Mouse (Mus musculus) ovary, postnatal 10 days (tissue): ENCODE data around the gene Pclo.
"Not testable (repeated sequence)": the region's sequence is repeated elsewhere in the genome, so short reads cannot be mapped to it uniquely, and the experiment has no call there.

Source experiments
- DNase-seq: peaks from one replicate; pipeline ENCODE4 v3.0.0; 2022; ENCODE audit warnings: low spot score

Pclo gene

GRCm38 (mm10) chr5:14514631-14515523 is at the start of gene Pclo:
Gene Pclo (plus strand): TSS chr5:14514918.
- peak; percentile 60 for DNase-seq

GRCm38 (mm10) chr5:14494431-14494830 is 20.3 kb upstream of the Pclo start:
- DNase-seq: not testable (repeated sequence)

DNA sequence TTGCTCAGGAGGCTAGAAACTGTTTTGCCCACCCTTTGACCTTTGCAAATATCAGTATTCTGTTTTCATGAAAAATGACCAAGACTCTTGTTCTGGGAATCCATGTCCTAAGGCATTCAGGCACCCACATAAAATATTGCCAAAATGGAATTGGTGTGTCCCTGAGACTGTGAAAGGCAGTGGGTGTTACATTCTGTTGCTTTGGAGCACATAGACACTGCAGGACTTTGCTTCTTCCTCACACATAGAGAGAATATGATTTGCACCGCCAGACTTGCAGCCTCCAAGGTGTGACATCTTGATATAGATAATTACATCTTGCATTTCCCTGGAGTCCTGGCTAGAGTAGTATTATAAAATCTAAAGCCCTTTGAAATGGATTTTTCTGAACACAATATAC is 6.2 kb upstream of the Pclo start:
- no peak for DNase-seq

- DNase-seq: no peak
Observed at GRCm38 (mm10) chr5:14509621-14510020, 5.1 kb upstream of the Pclo start.

DNA sequence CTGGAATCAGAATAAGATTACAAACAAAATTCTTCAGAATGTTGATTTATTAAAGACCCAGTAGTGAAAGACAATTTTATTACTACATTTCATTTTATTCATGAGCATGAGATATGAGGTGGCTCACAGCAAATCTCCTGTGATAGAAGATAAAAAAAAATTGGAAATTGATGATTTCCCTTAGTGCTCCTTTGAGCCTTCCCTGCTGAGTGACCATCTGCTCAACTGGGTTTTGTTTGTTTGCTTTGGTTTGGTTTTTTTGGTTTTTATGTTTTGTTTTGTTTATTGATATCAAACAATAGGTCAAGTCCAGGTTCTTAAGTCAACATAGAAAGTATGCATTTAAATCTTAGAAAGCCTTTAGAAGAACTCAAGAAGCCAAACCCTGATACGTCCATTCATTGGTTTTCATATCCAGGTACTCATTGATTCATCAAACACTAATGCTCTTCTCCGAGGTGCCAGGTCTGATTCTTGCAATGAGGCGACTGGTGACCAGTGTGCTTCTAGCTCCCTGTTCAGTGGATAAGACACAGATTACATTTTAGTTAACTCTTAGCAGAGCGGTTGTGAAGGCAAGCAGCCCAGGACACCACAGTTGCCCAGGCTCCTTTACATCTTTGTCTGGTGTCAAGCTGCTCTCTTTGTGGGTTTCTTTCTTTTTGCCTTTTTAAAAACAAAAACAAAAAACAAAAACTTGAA is 3.6 kb downstream of the Pclo start:
- no peak for DNase-seq

- no peak for DNase-seq
Observed at GRCm38 (mm10) chr5:14522006-14522405, 7.3 kb downstream of the Pclo start.

DNA sequence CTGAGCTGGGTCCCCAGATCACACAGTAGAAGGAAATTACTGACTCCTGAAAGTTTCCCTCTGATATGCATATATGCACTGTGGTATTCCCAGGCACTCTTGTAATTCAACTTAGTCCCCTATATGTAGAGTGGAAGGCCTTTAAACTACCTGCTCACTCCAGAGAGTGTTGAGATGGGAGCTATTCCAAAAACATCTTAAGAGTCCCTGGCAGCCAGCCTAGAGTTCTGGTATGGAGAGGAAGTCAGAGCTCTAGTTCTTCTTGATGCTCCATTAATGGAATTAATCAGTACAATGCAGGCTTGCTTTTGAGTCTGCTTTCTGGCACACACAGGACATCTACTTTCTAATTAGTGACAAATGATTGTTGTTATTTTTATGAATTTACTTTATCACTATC is 11.3 kb downstream of the Pclo start:
- DNase-seq: no peak

- no peak for DNase-seq
Observed at GRCm38 (mm10) chr5:14527796-14528195, 13.1 kb downstream of the Pclo start.

DNA sequence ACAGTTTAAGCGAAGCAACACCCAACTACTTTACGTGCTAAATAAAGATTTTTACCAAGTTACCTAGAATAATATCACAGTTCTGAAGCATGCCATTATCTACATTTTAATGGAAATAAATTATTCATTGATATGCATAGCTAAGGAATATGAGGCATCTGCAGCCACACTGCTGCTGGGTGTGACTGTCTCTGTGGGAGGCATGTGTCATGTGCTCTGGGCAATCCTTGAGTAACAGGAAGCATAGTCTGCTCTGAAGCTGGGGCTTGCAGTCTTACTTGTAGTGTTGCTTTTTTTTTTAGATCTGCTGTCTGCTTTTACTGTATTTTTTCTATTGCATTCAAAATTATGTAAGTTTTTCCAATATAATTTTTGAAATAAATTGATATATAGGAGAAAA is 17.2 kb downstream of the Pclo start:
- DNase-seq: no peak

DNA sequence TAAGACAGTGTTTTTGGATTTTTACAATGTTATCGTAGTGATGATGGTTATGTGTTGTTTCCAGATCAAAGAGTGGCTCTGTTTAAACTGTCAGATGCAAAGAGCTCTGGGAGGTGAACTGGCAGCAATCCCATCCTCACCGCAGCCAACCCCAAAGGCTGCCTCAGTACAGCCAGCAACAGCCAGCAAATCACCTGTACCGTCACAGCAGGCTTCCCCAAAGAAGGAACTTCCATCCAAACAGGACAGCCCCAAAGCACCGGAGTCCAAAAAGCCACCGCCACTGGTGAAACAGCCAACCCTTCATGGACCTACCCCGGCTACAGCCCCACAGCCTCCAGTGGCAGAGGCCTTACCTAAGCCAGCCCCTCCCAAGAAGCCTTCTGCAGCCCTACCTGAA is 24.6 kb downstream of the Pclo start:
- DNase-seq: no peak

DNA sequence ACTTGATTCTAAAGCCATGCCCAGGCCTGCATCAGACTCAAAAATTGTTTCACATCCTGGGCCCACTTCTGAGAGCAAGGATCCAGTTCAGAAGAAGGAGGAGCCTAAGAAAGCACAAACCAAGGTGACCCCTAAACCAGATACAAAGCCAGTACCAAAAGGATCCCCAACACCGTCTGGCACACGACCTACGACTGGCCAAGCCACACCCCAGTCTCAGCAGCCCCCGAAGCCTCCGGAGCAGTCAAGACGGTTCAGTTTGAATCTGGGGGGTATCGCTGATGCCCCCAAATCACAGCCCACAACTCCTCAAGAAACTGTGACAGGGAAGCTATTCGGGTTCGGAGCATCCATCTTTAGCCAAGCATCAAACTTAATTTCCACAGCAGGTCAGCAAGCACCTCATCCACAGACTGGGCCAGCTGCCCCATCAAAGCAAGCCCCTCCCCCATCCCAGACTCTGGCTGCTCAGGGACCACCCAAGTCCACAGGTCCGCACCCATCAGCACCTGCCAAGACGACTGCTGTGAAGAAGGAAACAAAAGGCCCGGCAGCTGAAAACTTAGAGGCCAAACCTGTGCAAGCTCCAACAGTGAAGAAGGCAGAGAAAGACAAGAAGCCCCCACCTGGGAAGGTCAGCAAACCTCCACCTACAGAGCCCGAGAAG is 25.4 kb downstream of the Pclo start:
- DNase-seq: no peak

DNA sequence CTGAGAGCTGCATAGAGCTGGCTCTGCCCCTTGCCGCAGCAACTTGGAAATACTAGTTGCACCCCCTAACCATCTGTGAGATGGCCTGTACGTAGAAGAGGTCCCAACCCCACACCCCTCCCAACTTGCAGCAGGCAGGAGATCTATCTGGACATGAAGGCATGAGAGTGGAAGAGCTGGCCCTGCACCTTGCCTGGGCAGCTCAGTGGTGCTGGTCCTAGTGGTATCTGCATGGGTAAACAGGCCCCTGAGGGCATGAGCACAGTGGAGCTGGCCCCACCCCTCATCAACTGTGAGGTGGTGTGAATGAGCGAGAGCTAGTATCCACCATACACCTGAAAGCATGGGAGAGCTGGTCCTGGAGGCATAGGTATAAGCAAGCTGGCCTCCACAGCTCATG is 60.9 kb downstream of the Pclo start:
- DNase-seq: no peak

DNA sequence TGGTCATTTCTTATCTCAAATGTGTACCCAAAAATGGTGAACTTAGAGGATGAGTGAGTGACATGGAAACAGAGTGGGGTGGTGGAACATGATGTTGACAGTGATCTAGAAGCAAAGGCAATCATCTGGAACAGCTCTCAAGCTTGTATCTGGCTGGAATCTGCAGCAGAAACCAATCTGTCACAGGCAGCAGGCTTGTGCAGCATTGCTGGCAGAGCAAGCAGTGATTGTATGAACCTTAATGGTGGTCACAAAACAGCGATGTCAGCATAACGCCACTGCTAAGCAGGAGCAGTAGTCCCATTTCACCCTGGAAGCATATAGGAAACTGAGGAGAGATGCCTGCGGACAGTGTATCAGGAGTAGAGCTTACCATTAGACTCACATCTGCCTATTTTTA is 76.8 kb downstream of the Pclo start:
- no peak for DNase-seq

- no peak for DNase-seq
Observed at GRCm38 (mm10) chr5:14595426-14596013, 80.8 kb downstream of the Pclo start.

GRCm38 (mm10) chr5:14608318-14608717 is 93.6 kb downstream of the Pclo start:
- no peak for DNase-seq

DNA sequence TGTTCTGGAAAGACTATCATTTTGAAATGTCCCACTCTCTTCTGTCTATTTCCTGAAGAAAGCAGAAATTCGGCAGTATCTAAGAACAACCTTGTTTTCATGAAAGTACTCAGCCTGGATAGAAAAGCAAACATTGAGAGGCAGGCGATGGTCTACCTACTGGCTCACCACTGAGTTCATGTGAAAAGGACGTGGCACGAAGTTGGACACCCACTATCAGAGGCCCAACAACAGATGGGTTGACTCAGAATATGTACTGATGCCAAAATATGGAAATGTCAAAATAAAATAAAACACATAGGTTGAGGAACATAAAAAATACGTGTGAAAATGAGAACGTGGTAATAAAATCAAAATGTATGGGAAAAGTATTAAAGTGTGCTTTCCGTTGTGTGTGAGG is 106.4 kb downstream of the Pclo start:
- DNase-seq: no peak

GRCm38 (mm10) chr5:14623360-14623759 is 108.6 kb downstream of the Pclo start:
- DNase-seq: no peak

DNA sequence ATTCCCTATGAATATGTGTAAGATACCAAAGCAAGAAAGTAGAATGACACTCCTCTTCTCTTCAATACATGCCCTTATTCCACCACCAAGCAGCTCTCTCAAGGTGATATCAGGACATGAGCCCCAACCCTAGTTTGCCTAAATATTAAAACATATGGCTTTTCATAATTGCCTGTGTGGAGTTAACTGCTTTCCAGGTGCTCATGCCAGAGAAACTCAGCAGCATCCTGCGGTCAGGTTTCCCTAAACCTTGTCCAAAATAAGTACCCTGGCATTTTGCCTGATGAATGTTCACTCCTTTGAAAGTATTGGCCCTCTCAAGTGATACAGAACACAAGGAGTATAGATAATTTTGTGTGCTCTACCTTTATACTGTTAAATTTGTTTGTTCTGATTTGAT is 126.5 kb downstream of the Pclo start:
- no peak for DNase-seq

- no peak for DNase-seq
Observed at GRCm38 (mm10) chr5:14645856-14646255, 131.1 kb downstream of the Pclo start.

DNA sequence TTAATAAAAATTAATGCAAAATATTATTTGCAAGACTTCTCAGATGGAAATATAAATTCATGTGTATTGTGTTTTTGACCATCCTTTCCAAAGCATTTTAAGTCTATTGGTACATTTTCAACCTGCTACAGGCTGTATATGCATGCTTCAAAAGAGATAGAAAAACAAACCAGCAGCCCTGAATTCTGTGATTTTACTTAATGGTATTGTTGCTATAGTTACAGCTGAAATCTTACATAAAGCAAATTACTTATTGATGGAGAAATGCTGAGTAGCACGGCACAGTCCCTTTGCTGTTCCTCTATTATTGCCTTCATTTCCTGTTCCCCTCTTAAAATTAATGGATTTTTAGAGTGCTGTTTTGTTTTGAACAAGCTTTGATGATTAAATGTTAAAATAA is 145.9 kb downstream of the Pclo start:
- DNase-seq: no peak

DNA sequence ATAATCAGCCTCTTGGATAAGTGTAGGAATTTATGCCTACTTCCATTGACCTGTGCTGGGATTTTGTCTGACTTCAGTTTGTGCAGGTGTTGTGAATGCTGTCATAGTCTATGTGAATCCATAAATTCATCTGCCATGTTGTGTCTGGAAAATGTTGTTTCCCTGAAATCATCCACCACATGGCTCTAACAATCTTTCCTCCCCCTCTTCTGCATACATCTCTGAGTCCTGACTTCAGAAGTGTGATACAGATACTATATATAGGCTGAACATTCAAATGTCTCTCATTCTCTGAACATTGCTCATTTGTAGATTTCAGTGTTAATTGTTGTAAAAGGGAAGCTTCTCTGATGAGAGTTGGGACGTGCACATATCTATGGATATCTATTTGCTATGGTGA is 147.5 kb downstream of the Pclo start:
- no peak for DNase-seq

- no peak for DNase-seq
Observed at GRCm38 (mm10) chr5:14662603-14663002, 147.9 kb downstream of the Pclo start.

DNA sequence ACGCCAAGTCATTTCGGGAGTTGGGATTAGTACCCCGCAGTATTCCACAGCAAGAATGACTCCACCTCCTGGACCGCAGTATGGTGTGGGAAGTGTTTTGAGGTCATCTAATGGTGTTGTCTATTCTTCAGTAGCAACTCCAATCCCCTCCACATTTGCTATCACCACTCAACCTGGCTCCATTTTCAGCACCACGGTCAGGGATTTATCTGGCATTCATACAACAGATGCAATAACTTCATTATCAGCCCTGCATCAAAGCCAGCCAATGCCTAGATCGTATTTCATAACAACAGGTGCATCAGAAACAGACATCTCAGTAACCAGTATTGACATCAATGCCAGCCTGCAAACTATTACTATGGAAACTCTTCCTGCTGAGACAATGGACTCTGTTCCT is 165.7 kb downstream of the Pclo start:
- DNase-seq: no peak
